Mouse (Mus musculus) small intestine, adult 2 months (tissue): ENCODE results near the gene Fstl3.

Experiments
- CTCF ChIP-seq: fragments of 200-500 bp; IDR thresholded peaks from 2 replicates; pipeline ENCODE4 v1.5.1; 2012; ENCODE audit warnings: low read depth, mild to moderate bottlenecking, control low read depth, inconsistent platforms, low read length, moderate library complexity, mixed read lengths; ENCODE audit not compliant: insufficient replicate concordance, insufficient read length; ENCODE audit errors: extremely low read depth
- POLR2A ChIP-seq: fragments of 200-500 bp; IDR thresholded peaks from 2 replicates; pipeline ENCODE4 v1.6.1; 2012; ENCODE audit warnings: low read depth, mild to moderate bottlenecking, control low read depth, inconsistent platforms, low read length, moderate library complexity

- TF ChIP-seq POLR2A (no peak), CTCF (no peak)
Measured at GRCm38 (mm10) chr10:79764234-79764633, 12.8 kb upstream of the Fstl3 start.
